Mouse (Mus musculus) frontal cortex, postnatal 10 days (tissue): Measurements from ENCODE around the gene Stat2.

Experiments
- DNase-seq, 2 experiments: peaks; one replicate each; pipeline ENCODE4 v3.0.0; 2022; ENCODE audit warnings: low spot score in 2 of 2, mixed read lengths in 1 of 2

Stat2 gene

DNA sequence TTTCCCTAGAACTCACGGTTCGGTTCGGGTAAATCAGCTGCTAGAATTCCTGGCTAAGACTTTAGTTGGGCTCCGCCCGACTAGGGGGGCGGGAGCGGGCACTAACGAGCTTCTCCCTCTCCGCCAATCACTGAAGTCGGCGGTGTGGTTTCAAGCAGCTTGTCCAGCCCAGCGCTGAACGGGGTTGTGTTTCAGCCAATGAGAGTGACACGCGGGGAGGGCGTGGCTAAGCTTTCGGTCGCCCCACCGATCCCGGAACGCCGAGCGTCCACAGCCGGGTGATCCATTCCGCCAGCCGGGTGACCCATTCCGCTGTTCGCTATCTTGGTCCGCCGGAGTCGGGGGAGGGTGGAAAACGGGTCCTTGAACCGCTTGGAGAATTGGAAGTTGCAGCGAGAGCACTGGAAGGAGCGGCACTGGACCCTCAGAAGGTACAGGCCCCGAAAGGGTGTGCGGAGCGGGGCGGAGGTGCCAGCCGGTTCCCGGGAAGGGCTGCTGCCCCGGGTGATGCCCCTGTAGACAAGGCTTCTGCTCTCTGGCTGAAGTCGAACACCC, at the start of gene Stat2:
Gene Stat2, plus strand, starts transcription at position 273 of the 555 bp plus-strand sequence.
- DNase-seq = peak; percentile 95 to 96

DNA sequence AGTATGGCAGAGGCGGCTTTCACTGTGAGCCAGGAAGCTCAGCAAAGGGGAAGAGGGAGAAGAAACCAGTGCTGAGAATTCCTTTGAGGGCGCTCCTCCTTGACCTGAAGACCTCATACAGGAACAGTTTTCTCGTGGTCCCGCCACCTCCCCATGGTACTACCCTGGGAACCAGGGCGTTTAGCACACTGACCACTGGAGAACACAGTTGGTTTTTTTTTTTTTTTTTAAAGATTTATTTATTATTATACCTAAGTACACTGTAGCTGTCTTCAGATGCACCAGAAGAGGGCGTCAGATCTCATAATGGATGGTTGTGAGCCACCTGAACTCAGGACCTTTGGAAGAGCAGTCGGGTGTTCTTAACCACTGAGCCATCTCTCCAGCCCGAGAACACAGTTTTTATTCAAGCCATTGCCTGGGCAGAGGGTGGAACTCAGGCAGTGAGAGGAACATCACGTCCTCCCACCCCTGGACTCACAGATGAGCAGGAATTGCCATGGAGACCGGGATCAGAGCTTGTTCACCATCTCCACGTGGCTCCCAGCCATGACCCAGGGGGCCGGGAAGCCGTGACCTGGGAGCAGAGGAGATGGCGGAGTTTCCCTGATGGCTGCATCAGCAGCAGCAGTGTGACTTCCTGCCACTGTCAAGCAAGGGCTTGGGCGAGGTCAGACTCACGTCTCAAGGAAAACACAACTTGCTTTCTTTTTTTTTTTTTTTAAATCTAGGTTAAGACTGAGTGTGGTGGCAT, 48.6 kb upstream of the Stat2 start:
- DNase-seq = no peak

DNA sequence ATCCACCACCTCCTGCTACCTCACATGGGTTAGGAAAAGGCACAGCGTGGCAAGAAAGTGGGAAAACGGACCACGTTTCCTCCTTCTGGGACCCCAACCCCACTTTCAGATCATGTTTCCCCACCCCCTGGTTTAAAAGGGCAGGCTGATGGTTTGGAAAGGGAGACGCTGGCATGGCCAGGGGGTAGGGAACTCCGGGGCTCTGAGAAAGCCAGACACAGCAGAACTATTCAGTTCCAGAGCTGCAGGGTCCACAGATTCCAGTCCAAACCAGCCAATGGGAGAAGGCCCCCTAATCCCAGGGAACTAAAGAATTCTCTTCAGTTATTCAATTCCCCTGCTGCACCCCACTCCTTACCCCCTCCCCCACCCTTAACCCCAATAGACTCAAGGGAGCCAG, 45.3 kb upstream of the Stat2 start:
- DNase-seq = no peak

DNA sequence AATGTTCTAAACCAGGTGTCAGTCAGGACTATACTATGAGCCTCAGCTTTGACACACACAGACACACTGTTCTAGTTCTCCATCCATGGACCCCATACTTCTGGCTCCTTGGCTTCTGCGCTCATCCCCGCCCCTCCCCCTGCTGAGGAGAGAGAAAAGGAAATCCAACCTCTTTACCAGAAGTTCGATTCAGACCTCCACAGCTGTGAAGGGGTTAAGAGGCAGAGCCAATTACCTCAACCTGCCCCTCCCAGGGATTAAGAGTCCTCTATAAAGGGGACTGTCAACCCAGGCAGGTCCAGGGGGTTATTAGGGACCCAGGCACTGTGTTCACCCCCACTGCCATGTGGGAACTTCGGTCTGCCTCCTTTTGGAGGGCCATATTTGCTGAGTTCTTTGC, 44.8 kb upstream of the Stat2 start, which contains the start of gene Mip:
Gene Mip, plus strand, starts transcription at position 301 of the 400 bp plus-strand sequence.
- no peak for DNase-seq

DNA sequence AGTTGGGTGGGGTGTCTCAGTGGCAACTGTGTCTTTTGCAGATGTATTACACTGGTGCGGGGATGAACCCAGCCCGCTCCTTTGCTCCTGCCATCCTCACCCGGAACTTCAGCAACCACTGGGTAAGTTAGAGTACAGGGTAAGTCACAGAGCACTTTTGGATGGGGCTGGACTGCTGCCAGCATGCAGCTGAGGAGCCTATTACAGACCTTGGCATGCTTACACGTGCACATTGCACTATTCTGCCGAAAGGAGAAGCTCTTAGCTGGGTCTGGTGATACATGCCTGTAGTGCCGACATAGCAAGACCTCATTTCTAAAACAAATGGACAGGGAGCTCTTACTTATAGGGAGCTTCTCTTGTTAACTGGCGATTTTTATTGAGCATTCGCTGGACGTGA, 42.8 kb upstream of the Stat2 start:
- DNase-seq = no peak

DNA sequence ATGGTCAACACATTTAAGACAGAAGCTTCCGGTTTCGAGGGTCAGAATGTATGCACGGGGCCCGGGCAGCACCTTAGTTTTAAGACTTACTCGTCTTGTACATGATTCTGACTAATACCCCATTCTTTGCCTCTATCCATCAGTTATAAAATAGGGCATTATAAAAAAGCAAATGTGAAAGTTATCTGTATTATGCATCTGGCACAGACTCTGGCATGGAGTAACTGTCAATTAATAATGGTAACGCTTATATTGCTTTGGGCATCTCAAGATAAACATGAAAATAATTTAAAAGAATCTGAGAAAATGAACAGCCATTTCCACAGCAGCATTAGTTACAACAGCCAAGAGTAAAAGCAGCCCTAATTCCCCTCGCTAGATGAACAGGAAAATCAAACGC, 42.4 kb upstream of the Stat2 start:
- no peak for DNase-seq

DNA sequence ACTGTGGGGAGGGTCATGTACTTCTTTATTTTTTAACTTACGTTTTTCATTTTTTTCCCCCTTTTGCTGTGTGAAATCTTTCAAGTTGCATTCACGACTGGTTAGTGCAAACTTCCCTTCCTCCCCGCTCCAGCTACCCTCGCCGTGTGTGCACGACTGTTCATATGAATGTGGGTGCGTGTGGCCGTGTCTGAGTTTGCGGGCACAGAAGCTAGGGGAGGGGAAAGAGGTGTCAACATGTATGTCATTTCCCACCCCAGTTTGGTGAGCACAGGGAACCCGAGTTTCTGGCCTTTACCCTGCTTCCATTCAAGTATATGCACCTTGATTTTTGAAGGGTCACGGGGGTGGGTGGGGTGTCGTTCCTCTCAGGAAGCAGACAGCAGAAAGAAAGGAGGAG, 39.8 kb upstream of the Stat2 start:
- DNase-seq = no peak

DNA sequence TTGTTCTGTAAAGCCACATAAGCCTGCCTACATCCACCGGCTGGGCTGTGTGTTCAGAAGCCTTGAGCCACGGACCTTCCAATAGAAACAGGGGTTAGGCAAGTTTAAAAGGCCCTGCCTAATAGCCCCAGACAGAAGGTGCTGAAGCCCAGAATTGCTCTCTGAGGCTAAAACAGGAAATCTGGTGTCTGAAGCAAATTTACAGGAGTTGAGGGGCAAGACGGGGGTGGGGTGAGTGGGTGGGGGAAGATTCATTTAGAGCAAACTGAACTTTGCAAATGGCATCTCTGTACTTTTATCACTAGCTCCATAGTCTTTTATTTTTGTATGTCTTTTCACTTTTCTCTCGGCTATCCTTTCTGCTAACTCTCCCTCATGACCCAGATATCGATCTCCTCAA, 39.2 kb upstream of the Stat2 start:
- DNase-seq = no peak

DNA sequence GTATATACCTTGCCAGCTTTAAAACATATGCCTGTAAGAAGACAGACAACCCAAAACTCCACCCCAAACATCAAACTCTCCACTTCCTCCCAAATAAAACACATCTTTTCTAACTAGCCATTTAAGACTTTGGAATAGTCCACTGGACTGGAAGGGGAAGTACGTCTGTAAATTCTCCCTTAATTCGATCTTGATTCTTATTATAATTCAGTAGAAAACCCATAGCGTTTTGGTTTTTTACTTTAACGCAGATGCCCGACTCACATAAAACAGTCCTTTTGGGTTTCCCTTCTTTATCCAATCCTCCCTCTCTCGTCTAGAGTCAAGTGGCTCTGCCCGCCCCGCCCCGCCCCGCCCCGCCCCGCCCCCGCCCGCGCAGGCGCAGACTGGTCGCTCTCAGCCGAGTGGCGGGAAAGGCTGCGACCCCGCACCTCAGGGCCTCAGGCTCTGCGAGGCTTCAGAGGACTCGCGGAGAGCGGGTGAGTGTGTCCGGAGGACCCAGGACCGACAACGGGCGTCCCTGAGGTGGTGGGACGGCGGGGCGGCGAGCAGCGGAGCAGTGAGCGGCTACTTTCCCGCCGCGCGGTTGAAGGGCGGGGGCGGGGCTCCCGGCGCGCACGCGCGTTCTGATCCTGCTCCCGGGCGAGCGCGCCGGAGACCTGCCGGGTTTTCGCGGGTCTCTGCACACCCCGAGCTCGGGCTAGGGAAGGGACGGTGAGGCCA, 38.5 kb upstream of the Stat2 start, which contains the start of gene Timeless:
Gene Timeless, plus strand, starts transcription at position 369 of the 723 bp plus-strand sequence.
- DNase-seq = peak; percentile 71 to 85

DNA sequence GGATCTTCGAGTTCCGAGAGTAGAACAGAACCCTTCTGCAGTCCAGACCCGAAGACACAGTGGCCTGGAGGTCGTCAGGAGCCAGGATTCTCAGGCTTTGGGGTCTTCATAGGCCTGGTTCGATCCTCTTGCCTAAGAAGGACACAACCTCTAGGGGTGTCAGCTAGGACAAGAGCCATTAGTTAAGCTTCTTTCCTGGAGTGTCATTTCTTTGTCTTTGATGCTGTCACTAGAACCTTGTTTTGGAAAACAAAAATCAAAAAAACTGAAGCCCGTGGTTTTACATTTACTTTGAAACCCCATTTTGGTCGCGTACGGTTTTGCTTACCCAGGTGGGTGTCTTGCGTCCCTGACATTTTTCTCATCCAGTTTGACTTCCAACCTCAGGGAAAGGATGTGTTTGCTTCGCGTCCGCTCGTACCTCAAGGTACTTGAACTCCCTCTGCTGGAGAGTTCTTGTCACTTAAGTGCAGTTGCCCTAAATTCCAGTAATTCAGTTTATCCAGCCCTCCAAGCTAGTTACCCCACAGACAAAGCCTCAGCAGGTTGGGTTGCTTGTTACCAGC, 37.9 kb upstream of the Stat2 start:
- DNase-seq = peak in 1 of 2 experiments; percentile 31

DNA sequence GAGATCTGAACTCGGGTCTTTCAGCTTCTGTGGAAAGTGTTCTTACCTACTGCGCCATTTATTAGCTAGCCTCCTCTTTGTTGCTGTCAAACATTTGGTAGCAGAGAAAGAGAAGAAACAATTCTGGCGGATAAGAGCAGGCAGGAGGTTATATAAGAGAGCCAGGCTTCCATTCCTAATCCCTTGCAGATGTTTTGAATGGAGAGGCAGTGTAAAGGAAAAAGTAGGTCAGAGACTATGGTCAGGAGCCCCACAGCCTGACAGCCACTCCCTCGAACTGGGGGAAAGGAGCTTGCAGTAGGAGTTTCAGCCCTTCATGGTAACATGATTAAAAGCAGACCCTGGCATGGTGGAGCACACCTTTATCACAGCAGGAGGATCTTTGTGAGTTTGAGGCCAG, 34.0 kb upstream of the Stat2 start:
- no peak for DNase-seq

DNA sequence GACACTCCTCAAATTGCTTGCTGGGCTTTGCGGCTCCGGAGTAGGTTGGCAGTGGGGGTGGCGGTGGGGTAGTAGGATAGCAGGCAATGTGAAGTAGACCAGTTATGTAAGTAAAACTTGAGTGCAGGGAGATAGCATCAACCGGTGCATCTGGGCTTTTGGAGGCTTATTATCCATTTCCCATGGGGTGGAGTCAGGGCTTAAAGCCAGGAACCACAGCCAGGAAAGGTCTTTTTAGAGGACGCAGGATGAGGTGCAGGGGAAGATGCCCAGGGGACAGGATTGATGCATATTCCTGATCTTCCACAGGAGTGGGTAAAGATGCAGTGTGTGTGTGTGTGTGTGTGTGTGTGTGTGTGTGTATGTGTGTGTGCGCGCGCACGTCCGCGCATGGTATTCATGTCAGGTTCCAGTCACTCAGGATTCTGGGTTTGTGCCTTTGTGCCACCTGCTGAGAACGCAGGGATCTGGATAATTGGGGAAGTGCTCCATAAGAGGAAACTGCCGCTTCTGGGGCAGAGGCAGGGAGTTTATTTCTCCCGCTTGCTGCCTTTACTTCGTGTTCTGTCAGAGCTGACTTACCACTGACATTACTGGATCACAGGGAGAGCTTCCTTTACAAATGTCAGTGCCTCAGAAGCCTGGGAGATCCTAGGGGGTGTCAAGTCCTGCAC, 32.4 kb upstream of the Stat2 start:
- DNase-seq = no peak

DNA sequence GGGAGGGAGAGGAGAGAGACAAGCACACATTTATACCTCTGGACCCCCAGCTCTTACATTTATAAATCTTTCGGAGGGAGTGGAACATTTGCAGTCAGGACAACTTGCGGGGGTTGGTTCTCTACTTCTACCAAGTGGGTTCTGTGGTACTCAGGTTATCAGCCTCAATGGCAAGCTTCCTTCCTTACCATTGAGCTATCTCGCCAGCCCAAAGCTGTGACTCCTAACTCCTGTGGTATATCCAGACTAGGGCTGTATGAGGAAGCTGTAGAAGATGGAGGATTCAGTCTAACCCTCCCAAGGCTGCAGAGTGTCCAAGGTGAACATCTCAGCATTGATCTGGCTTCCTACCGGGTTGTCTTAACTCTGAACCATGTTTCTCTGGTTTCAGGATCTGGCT, 31.2 kb upstream of the Stat2 start:
- no peak for DNase-seq

DNA sequence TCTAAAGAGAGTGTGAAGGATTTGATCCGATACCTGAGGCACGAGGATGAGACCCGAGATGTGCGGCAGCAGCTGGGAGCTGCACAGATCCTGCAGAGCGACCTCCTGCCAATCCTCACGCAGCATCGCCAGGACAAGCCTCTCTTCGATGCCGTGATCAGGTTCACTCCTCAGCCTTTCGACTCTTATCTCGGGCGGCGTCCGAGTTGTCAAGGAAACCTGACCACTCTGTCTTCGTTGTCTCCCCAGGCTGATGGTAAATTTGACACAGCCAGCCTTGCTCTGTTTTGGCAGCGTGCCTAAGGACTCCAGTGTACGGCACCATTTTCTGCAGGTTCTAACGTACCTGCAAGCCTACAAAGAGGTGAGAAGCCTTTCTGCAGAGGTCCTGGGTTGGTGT, 30.2 kb upstream of the Stat2 start:
- no peak for DNase-seq

DNA sequence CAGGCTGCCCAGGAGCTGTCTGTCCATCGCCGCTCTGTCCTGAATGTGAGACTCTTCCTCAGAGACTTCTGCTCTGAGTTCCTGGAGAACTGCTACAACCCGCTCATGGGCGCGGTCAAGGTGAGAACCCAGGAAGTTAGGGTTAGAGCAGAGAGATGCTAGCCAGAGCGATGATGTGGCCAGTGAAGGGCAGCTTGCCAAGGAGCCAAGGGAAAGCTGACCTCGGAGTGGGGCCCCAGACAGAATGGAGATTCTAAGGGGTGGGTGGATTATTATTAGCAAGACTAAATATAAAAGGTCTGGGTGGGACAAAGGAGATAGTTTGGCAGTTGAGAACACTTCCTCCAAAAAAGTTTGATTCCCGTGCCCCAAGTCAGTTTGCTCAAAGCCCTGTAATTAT, 27.1 kb upstream of the Stat2 start:
- DNase-seq = no peak

DNA sequence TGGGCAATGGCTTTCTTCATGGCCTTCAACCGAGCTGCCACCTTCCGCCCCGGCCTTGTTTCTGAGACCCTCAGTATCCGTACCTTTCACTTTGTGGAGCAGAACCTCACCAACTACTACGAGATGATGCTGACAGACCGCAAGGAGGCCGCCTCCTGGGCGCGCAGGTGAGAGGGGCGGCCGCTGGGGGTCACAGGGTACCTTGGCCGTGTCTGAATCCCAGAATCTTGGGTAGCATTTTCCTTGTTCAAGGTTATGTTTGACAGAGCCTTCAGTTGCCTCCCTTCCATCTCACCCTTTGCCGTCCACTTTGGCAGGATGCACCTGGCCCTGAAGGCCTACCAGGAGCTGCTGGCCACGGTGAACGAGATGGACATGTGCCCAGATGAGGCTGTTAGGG, 26.2 kb upstream of the Stat2 start:
- no peak for DNase-seq

DNA sequence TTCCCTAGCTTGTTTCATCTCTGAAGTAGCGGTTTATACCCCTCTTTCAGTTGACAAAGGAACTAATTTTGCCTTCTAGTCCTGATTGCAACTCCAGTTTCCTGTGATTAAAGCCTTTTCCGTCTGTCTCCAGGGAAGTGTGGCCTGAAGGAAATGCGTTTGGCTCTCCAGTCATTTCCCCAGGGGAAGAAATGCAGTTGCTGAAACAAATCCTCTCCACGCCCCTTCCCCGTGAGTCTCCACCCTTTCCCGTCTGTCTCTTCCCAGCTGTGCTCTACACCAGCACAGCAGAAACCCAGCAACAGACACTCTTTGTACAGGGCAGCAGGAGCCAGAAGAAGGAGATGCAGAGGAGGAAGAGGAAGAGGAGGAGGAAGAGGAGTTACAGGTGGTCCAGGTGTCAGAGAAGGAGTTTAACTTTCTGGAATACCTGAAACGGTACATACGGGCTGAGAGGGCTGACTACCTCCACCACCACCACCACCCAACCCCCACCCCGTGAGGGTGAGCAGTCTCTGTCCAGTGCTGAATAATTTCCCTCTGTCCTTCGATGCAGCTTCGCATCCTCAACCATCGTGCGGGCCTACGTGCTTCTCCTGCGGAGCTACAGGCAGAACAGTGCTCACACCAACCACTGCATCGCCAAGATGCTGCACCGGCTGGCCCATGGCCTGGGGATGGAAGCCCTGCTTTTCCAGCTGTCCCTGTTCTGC, 23.2 kb upstream of the Stat2 start:
- DNase-seq = no peak

DNA sequence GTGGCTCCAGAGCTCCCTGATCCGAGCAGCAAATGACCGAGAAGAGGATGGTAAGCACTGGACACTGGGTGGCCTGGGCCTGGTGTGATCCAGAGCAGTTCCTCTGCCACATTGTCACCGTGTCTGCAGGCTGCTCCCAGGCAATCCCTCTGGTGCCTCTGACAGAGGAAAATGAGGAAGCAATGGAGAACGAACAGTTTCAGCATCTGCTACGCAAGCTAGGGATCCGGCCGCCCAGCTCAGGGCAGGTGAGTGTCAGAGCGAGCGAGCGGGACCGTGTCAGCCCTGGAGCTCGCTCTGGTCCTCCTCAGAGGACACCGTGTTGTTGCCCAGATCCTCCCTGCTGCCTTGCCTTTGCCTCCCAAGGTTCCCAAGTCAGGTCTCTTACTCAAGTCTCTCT, 19.8 kb upstream of the Stat2 start:
- DNase-seq = no peak

DNA sequence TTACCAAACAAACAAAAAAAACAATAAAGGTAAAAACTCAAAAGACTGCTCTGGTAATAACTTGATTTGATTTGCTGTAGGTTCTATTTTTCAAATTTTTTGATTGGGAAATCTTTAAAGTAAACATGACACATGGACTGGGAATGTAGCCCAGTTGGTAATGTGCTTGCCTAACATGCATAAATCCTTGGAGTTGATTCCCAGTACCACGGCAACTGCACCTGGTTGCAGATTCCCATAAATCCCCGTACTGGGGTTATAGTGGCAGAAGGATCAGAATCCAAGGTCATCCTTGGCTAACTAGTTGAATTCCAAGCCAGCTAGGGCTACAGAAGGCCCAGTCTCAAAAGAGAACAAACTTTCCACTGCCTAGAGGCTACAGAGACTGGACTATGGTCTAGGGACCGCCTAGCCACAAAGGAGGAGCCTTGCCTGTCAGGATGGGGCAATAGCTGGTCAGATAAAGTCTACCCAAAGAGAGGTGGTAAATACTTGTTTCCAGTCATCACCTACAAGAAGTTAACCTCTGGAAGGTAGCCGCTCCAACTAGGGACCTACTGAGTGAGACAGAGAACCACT, 16.6 kb upstream of the Stat2 start, which contains the start of gene Apon:
Gene Apon, plus strand, starts transcription at position 420 of the 579 bp plus-strand sequence.
- DNase-seq = no peak

DNA sequence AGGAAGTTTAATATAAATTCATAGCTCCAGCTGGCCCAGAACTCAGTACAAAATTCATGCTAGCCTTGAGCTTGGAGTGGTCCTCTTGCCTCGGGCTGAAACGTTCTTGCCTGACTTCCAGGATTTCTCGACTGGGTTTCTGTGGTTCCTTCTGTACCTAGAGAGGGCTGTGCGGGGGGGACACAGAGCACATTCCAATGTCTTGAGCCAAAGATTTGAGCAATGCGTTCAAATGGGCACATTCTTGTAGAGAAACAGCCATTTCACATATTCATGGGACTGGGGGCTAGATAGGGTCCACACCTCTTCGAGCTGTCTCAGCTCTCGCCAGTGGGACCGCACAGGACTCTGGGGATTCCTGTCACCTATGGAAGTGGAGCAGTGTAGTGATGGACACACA, 14.4 kb upstream of the Stat2 start:
- no peak for DNase-seq

DNA sequence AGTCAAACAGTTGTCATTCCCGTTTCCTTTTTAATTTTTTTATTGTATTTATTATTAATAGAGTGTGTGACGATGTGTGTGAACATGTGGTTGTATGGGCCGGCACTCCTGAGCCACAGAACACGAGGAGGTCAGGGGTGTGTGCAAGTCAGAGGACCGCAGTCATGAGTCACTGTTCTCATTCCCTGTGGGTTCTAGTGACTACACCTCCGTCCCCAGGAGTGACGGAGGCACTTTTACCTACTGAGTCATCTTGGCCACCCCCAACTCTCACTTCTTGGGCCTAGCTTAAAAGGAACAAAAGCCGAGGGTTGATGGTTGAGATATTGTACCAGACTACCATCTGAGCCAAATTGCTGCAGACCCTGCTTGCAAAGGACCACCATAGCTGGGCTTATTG, 14.0 kb upstream of the Stat2 start:
- no peak for DNase-seq
